Mouse (Mus musculus): ENCODE measurements around the gene Srrm1.

DNA sequence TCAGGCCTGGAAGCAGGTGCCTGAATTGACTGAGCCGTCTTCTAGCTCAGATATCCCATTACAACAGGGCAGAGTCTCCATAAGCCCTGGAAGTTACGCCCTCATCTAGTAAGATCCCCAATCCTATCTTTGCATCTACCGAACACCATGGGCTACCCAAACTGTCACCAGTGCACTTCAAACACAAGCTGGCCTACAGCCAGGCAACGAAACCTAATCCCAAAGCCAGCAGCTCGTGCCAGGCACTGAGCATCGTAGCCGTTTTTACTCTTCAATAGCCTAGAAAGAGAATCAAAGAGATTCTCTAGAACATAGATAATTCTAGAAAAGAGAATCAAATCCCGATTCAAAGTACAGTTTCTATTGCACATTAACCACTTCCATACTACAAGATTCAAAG is 30.1 kb downstream of the Srrm1 start:
- TF ChIP-seq EP300 (IDR thresholded peaks at IDR 0.05) (no peak), CTCF (IDR thresholded peaks at IDR 0.05) (no peak)

Measured in lung, postnatal 0 days (tissue).